Mouse (Mus musculus) gonadal fat pad, adult 2 months (tissue): ENCODE data around the gene Crhbp. TPM values are rescaled to one million over a fixed set of nuclear protein-coding genes. Genes with fewer than 3 reads are reported as not detected.

Experiments
- DNase-seq: peaks from one replicate; pipeline ENCODE4 v3.0.0-alpha.2; 2012; ENCODE audit warnings: low read depth
- polyA plus RNA-seq: library from polyadenylated mRNA; depleted of rRNA; stranded (reverse); fragments of >200 nt; gene quantifications from 2 replicates; pipeline ENCODE4 v1.2.3, GENCODE M21; 2012; rRNA removed

Crhbp gene
- polyA plus RNA-seq = 0.29 and 0.49 TPM in 2 replicates

DNA sequence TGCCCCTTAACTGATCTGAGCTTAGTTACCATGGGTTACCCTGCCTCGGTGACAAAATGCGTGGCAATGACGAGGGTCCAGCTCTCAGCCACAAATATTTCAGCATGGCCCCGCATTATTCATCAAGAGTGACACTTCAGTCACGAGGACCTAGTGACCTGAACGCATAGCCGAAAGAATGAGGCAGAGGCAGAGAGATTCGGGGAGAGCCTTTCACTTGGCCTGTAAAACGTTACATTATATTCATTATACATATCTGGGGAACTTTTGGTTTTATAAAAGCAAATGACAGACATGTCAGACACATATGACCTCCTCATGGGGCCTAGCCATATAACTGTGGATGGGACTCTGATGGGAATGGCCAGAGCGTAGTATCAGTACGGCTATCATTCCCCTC is at the start of gene Crhbp:
Crhbp (minus strand) TSS at position 101 of the 400 bp plus-strand sequence.
- no peak for DNase-seq

- no peak for DNase-seq
Observed at GRCm38 (mm10) chr13:95493296-95493695, 48.6 kb upstream of the Crhbp start.

DNA sequence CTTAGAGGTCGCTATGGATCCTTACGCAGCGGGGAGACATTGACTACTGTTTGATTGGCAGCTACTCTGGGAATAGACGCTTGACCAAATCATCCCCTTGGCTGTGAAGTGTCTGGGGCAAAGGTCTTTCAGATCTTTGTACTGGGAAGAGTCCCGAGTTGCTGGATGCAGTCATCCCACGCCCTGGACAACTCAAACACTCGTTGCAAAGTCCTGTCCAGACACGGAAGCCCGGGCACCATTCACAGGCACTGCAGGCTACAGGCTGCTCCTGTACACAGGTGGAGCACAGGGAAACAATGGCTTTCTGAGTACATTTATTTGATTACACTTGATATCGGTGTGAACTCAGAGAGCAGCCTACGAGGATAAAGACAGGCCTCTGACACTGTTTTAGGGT is 46.6 kb upstream of the Crhbp start:
- no peak for DNase-seq

DNA sequence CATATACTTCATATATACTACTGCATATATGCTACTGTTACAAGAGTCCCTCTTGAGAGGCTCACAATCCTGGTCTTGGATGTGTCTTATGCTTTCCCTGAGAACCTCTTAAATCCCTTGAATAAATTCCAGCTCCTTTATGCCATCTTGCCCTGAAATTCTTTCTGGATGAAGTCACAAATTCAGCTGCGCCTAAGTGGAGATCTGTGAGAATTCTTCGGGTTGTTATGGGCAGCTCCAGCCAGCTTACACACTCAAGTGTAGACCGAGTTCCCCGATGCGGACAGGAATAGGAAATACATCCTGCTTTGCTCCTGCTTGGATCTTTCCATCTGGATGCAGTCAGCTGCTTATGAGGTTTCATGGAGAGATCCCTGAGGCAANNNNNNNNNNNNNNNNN is 39.9 kb upstream of the Crhbp start:
- DNase-seq = no peak

DNA sequence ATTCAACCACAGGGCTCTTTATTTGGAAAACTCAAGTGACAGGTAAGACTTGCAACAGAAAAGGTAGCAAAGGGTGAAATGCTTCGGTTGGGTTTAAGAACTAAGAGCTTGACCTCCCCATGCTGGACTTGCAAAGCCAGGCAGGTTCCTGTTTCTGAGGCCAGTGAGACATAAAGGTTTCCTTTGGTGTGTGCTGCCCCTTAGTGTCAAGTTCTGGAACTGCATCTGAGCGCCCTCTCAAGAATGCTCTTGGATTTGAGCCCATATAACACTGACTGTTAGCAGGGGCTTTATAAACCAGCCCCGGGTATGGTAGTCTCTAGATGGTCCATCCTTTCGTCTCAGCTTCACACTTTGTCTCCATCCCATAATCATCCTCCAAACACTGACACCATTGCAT is 36.7 kb upstream of the Crhbp start:
- no peak for DNase-seq

DNA sequence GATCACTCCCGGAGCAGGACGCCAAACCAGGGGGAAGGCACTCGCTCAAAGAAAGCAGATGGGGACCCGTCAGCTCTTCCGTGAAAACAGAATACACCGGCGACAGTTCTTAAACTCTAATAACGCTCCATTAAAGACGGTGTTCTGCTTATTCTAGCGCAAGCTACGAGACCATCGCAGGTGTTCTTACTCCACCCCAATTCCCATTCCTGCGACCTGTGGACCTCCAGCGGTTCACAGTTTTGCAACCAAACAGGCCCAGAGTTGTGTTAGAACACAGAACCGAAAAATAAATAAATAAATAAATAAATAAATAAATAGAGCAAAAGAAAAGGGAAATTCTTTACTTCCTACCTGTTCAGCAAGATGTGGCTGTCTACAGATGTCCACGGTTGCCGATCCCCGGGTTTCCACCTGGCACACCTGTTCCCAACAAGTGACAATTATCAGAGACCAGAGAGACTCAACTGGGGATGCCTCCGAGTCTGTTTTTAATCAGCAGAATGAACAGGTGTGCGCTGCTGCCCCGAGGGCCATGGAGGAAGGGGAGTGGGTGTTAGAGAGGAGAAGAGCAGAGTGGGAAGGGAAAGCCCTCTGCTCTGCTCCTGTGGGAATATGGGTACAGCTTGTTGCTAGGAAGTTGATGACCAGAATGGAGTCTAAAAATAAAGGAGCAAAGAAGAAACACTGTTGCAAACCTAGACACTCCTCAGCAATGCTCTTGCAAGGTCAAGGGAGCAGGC is 34.1 kb upstream of the Crhbp start, which contains the start of gene S100z:
S100z (minus strand) TSS at position 51 of the 743 bp plus-strand sequence.
- DNase-seq = no peak

DNA sequence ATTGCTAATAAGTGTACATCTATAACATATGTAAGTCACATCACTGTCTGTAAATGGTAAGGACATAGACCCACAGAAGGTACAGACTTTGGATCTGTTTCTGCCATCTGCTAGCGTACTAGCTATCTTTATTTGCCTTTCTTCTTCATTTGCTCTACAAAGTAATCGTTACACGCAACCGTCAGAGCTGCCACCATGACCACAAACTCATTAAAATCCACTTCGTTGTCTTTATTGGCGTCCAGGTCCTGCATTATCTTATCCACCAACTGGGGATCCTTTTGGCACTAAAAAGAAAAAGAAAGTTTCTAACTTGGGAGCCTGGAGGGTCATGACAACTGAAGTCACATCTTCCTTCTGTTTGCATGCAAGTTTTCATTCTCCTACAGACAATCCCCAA is 32.4 kb upstream of the Crhbp start:
- DNase-seq = no peak

- no peak for DNase-seq
Observed at GRCm38 (mm10) chr13:95475124-95475523, 30.4 kb upstream of the Crhbp start.

DNA sequence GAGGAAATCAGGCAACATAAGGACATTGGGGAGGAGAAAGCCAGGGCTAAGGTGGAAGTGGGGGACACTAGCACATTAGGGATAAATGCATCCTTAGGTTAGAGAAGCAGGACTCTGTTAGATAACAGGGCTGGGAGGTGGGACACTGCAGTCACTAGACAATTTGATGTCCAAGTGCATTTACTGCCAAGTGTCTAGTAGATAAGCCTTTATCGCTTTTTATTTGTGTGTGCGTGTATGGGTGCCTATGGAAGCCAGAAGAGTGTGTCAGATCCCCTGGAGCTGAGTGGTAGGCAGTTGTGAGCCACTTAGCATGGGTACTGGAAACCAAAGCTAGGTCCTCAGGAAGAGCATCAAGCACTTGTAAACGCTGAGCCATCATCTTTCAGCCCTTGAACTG is 29.6 kb upstream of the Crhbp start:
- no peak for DNase-seq

- DNase-seq = no peak
Observed at GRCm38 (mm10) chr13:95470970-95471369, 26.2 kb upstream of the Crhbp start.

DNA sequence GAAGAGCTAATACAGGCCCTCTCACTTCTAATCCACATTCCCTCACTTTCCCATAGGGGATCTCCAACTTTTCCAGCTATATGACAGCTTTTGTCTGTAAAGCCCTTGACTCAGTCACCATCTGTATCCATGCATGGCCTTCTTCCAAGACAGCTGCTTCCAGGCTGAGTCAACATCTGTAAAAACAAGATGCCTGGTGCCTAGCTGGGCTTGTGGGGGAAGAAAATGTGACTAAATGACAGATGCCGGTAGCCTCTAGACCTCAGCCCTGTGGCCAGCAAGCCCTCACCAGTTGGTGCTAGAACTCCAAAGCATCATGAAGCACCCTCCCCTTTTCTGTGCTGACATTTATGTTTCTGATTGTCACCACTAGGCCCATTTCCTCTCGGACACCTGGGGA is 6.8 kb upstream of the Crhbp start:
- DNase-seq = no peak

DNA sequence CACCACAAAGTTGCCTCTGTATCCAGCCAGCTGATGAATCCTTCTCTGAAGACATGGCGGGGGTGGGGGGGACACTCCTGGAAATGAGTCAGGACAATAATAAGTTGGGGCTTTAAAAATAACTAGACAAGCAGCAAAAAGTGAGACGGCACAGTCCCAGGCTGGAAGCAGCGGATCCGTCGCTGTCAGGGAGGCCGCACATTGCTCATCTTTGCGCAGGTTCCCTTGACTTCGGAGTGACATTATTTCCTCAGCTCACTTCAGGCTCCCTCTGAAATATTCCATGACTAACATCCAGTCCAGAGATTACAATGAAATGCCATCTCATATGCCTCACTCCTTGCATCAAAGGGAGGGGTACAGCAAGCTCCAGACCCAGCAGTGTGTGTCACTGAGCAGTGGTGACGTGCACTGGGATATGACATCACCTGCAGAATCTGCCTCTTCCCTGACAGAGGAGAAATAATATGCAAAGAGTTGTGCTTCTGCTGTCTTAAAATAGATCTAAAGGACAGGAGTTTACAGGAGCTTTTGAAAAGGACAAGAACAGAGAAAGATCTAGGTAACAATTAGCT is 6.0 kb upstream of the Crhbp start:
- DNase-seq = no peak

DNA sequence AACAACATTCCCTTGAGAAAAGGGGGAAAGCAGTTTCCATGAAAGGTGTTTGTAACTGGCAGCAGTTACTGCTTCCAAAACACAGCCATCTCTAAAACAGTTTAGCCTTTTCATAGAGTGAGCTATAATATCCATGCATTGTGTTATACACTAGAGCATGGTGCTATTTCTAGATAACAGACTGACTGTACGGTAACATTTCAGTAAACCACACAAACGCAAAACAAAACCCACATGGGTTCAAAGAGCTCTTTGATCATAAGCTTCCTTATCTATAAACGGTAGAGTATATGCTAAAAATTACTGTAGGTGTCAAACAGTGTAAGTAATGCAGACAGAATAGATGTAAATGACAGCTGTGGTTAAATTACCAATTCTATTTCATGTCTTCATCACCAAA is 5.0 kb upstream of the Crhbp start:
- no peak for DNase-seq

DNA sequence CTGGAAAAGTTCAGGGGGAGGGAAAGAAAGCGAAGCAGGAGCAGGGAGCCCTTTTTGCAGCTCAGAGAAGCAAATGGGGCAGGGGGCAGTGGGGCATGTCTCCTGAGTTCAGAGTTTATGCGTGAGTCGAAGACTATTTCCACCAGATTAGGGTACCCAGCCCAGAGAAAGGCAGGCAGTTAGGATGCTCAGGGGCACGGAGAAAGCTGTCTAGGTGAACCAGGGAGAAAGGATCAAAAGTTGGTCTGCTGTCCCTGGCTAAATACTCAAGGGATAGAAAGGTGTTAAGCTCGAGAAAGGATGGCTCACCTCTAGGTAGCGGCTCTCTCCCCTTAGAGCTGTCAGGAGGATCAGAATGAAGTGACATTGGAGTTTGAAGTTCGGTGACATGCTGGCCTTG is 433 bp downstream of the Crhbp start:
- no peak for DNase-seq

DNA sequence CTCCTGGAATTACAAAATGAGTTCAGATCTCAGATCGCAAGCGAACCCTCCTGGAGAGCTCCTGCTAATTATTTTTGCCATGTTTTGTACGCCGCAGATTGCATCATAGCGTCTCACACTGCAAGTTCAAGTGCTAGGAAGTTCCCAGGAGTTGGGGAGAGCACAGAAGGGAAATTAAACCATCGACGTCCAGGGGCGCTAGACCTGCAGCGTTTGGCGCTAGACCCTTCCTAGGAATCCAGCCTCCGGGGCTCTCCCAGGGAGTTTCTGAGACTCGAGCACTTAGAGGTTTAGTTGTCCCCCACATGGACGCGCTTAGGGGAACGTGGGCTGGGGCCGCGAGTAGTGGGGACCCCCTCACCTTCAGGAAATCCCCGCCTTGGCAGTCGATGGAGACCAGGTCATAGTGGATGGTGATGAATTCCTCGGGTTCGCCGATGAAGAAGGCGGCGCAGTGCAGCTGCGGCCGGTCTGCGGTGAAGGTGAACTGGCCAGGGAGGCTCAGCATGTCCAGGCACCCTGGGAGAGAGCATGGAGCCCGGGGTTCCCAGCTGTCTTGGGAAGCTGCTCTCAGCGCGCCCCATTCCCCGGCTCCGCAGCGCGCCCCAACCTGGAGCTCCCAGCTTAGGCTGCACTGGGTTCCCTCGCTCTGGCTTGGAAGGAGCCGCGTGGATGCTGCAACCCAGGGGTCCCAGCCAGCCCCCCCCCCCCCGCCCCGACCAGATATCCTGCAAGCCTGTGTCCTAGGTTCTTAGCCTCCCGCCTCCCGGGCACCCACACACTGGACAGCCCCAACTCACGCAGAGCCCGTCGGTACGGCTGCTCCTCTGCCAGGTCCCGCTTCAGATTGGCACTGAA is 1.1 kb downstream of the Crhbp start:
- no peak for DNase-seq

DNA sequence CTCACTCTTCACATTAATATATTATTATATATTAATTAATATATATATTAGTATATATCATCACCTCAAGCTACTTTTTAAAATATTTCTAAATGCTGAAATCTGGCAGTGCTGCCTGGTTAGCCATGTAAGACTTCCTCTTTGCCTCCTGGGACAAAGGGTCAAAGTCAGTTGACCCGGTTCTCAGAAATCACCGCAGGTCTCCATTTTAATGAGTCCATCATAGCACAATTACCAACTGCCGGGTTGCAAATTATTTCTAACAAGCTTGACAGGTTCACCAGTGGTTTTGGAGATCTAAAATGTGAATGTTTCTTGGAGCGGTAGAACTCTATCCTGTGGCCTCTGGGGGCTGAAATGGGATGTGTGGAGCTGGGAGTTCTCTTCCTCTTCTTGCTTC is 1.8 kb downstream of the Crhbp start:
- DNase-seq = no peak

DNA sequence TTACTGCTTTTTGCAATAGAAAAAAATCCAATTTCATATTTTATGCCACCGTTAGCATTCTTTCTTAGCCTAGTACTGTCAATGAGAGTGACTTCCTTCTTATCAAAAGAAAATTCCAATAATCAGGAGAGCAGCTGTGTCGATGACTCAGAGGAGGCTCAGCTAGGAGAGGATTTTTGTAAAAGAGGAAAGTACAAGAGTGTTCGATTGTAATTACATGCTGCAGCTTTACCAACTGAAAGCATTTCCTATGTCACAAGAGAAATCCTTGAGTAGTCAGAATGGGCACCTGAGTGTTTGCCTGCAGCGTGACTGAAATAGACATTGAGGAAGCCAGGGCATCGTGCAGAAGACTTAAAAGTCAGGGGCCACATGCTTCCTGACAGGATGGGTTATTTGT is 5.2 kb downstream of the Crhbp start:
- DNase-seq = no peak

GRCm38 (mm10) chr13:95431760-95432159 is 13.0 kb downstream of the Crhbp start:
- no peak for DNase-seq

GRCm38 (mm10) chr13:95427499-95427898 is 17.2 kb downstream of the Crhbp start:
- no peak for DNase-seq

DNA sequence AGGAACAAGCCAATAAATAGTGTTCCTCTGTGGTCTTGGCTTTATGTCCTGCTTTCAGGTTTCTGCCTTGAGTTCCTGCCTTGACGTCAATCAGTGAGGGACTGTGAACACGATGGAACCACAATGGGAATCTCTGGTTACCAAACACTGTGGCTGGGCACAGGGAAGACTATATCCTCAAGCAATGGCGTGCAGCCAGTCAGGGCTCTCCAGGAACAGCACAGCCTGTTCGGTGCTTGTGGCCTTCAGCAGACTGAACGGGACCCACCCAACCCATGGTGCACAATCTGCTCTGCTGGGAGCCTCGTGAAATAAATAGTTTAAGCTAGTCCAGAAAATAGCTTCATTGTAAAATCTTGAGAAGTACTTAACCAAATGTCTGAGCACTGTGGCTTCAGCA is 18.3 kb downstream of the Crhbp start:
- no peak for DNase-seq

- no peak for DNase-seq
Observed at GRCm38 (mm10) chr13:95425484-95425883, 19.2 kb downstream of the Crhbp start.

GRCm38 (mm10) chr13:95424932-95425331 is 19.8 kb downstream of the Crhbp start:
- no peak for DNase-seq
